Mouse (Mus musculus): ENCODE data around the gene Cyp46a1.

Cyp46a1 gene

DNA sequence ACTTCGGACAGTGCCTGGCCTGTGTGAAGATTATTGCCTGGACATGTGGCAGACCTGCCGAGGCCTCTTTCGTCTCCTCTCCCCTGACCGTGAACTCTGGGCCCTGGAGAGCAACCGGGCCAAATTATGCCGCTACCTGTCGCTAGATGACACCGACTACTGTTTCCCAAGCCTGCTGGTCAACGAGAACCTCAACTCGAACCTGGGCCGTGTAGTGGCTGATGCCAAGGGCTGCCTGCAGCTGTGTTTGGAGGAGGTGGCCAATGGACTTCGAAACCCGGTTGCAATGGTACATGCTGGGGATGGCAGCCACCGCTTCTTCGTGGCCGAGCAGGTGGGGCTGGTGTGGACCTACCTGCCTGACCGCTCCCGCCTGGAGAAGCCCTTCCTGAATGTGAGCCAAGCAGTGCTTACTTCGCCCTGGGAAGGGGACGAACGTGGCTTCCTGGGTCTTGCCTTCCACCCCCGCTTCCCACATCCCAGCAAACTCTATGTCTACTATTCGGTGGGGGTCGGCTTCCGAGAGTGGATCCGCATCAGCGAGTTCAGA, 22.4 kb upstream of the Cyp46a1 start:
- DNase-seq (ENCODE audit: extremely low read depth, low read depth): no peak

DNA sequence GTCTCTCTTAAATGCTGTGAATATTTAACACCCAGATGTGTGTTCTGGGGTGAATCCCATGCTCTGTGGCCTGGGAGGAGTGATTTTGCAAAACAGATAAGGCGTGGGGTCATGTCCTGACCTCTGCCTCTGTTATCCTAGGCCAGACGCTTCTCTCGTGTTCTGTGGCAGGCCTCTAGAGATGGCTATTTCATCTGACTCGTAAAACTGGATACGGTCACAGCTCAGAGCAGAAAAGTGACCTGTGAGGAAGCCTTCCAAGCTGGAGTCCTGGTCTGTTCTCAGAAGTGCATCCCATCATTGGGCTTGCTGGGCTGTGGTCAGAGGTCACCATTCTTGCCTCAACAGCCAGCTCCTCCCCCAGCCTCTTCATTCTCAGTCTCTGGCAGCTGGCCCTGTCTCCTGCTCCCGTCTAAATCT, 21.7 kb upstream of the Cyp46a1 start:
- DNase-seq (ENCODE audit: extremely low read depth, low read depth): no peak

DNA sequence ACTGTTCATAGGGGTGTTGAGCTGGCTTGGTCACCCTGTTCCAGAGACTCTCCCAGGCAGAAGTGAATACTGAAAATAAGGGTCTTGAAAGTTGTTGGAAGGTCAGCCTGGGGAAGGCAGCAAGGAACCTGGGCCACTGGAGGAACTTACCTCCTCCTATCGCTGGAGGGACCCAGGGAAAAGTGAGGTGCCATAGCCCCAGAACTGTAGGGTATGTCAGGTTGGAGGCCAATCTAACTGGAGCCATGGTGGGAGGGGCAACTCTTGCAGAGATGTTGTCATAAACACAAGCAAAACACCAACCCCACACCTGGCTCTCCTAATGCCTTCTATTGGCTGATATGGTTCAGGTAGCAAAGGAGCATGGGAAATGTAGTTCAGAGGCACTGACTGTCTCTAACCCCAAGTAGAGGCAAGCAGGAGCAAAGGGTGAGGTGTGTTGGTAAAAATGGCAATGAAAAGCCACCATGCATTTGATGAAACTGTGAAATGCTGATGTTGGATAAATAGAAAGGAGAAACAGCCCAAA, 20.9 kb upstream of the Cyp46a1 start:
- no peak for DNase-seq (ENCODE audit: extremely low read depth, low read depth)

GRCm38 (mm10) chr12:108315818-108316217, 18.4 kb upstream of the Cyp46a1 start:
- no peak for DNase-seq (ENCODE audit: extremely low read depth, low read depth)

DNA sequence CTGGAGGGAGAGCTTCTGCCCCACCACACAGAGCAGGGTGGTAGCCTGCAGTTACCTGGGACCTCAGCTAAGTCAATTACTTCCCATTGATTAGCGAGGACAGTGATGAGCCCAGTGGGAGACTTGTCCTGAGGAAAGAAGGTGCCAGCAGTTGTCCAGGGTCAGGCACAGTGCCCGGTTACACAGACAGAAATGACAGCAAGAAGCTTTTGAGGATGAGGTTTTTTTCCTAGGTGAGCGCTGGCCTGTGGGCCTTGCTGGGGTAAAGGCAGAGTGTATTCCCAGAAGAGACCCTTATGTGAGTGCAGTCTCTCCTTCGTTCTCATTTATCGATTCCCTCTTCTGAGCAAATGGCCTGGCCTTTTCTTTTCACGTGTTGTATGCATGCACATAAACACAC, 17.5 kb upstream of the Cyp46a1 start:
- no peak for DNase-seq (ENCODE audit: extremely low read depth, low read depth)

DNA sequence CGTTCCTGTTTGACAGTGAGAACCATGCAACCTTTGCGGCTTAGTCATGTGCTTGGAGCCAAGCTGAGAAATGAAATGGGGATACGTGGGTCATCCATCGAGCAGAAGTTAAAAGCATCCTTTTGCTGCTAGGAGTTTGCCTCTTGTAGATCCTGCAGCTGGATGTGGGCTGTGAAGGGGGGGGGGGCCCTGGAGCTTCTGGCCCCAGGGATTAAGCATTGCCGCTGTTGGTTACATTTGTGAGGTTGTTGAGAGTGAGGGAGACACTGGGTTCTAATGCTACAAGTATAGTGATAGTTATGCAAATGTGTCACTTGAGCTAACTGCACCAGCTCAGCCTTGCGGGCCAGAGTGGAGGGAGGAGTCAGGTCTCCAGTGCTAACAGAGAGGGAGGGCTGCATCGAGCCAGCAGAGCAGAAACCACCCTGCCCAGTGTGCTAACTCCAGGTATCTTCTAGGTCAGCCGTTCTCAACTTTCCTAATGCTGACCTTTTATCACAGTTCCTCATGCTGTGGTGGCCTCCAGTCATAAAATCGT, 16.9 kb upstream of the Cyp46a1 start:
- DNase-seq (ENCODE audit: extremely low read depth, low read depth): no peak

- no peak for DNase-seq (ENCODE audit: extremely low read depth, low read depth)
These were observed 16.3 kb upstream of the Cyp46a1 start for GRCm38 (mm10) chr12:108317826-108318430.

- no peak for DNase-seq (ENCODE audit: extremely low read depth, low read depth)
These were observed 15.7 kb upstream of the Cyp46a1 start for GRCm38 (mm10) chr12:108318499-108318898.

DNA sequence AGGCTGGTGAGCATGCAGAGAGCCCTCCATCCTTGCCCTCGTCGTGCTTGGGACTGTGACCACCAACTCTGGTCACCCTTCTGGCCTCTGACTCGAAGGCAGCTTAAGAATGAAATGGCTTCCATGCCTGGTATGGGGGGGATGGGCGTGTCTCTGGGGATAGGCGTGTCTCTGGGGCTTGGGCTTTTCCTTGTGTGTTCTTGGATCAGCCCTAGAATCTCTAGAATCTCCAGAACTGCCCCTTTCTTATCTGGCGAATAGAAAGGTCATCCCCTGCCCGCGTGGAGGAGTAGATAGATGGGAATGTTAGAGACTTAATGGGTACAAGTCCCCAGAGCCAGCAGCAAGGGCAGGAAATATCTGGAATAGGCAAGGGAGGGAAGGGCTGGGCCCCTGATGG, 14.1 kb upstream of the Cyp46a1 start:
- no peak for DNase-seq (ENCODE audit: extremely low read depth, low read depth)

- no peak for DNase-seq (ENCODE audit: extremely low read depth, low read depth)
These were observed 7.8 kb upstream of the Cyp46a1 start for GRCm38 (mm10) chr12:108326401-108326800.

- no peak for DNase-seq (ENCODE audit: extremely low read depth, low read depth)
These were observed 6.2 kb upstream of the Cyp46a1 start for GRCm38 (mm10) chr12:108327889-108328491.

DNA sequence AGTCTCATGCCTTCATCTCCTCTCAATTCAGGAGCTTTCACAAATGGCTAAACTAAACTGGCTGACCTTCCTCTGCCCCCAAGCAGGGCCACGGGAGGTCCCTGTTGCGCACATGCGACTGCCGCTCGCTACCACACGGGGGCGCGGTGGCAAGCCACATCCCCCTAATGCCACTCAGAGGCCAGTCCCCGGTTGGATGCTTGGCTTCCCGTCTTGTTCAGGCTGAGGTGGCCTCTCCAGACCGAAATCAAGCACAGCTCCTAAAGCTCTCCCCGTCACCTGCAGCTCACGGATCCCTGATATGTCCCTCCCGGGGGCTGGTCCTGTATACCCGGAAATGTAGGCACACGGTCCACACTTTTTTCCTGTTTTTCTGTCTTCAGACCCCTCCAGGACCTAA, 1.1 kb upstream of the Cyp46a1 start:
- DNase-seq (ENCODE audit: extremely low read depth, low read depth): no peak

DNA sequence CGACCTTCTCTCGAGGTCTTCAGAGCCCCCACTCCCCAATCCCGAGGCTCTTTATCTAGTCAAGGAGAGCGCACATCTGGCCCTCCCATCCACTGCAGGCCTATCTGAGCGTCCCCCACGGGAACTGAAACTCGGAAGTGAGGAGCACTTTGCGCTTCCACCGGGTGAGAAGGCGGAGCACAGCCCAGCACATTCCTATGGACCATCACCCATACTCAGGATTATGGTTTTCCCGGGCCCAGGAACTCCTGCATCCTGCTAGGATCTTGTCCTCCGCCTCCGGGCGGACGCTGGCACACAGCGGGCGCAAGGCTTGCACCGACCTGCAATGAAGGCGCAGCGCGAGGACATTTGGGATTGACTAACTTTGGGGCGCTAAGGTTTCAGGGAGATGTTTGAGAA, 699 bp upstream of the Cyp46a1 start:
- no peak for DNase-seq (ENCODE audit: extremely low read depth, low read depth)

- no peak for DNase-seq (ENCODE audit: extremely low read depth, low read depth)
These were observed 348 bp downstream of the Cyp46a1 start for GRCm38 (mm10) chr12:108334529-108334928.

DNA sequence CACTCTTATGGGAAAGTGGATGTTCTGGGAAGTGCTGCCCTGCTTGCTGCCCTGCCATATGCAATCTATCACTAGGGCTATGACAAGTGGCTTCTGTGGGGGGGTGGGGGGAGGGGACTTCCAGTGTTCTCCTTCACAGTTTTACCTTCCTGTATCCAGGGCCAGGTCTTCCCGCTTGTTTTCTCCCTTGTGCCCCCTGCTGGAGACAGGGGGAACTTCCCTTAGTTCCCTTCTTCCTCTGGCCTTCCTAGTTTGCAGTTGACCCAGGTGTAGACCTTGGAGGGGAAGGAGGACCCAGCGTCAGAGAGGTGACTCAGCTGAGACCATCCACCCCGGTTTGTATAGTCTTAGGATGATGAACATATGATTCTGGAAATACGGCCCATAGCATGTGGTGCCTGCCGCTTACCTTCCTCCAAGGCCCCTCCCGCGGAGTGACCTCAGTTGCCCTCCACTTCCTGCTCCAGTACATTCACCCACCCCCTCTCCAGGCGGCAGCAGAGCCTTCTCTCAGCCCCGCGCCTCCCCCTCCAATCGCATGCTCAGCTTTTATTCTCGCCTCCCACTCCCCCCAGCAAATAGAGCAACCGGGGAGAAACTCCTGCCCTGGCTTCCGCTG, 4.5 kb downstream of the Cyp46a1 start:
- no peak for DNase-seq (ENCODE audit: extremely low read depth, low read depth)

- no peak for DNase-seq (ENCODE audit: extremely low read depth, low read depth)
These were observed 14.0 kb downstream of the Cyp46a1 start for GRCm38 (mm10) chr12:108348151-108348550.

GRCm38 (mm10) chr12:108349026-108349425, 14.8 kb downstream of the Cyp46a1 start:
- DNase-seq (ENCODE audit: extremely low read depth, low read depth): no peak

DNA sequence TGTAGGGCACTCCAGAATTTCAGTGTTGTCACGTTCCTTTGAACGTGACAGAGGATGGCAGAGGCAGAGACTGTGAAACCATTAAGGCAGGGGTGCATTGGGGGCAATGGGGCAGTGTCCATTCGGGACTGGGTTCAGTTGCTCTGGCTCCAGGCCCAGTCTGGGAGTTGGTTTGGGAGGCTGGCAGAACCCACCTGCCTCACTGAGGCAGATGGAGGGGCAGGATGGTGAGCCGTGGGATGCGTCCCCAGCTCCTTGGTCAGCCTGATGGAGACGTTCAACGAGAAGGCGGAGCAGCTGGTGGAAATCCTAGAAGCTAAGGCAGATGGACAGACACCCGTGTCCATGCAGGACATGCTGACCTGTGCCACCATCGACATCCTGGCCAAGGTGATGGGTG, 16.8 kb downstream of the Cyp46a1 start:
- DNase-seq (ENCODE audit: extremely low read depth, low read depth): no peak

DNA sequence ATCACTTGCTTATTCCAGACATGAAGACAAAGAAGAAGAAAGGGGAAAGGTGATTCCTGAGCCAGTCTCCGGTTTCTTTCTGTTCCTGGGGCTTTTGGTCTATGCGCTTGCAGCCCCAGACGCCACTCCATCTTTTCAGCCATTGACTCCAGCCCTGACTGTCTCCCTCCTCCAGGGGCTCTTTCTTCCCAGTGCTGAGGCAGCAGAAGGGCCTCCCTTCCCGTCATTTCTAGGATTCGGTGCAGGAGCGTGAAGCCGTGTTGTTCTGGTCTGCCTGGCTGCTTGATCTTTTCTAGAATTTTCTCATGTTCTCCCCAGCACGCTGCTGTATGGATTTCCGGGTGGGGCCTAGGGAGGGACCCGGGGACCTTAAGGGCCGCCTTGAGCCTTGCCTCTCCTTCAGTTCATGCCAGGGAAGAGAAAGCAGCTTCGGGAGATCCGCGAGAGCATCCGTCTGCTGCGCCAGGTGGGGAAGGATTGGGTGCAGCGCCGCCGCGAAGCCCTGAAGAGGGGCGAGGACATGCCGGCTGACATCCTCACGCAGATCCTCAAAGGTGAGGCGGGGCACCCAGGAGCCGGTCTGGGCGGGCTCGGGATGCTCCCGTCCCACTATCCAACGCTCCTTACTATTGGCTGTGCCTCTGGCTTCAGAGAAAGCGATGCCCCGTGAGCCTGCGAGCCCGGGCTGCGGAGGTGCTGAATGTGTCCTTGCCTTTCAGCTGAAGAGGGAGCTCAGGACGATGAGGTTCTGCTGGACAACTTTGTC, 18.4 kb downstream of the Cyp46a1 start:
- DNase-seq (ENCODE audit: extremely low read depth, low read depth): no peak

DNA sequence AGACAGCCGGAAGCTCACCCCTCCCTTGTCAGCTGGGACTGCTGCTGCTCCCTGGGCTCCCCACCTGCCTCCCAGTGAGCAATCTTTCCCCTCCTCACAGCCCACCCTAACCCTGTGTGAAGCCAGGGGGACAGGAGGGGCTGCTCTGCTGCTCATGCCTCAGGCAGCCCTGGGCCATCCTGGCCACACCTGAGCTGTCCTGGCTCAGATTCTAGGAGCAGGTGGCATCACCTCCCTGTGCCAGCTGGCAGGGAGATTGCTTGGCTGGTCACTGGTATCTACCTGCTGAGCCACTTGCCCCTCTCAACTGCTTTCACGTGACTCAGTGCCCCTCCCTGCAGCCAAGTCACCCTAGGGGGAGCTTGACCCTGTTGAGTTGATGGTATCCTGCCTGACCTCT, 20.1 kb downstream of the Cyp46a1 start:
- no peak for DNase-seq (ENCODE audit: extremely low read depth, low read depth)

DNA sequence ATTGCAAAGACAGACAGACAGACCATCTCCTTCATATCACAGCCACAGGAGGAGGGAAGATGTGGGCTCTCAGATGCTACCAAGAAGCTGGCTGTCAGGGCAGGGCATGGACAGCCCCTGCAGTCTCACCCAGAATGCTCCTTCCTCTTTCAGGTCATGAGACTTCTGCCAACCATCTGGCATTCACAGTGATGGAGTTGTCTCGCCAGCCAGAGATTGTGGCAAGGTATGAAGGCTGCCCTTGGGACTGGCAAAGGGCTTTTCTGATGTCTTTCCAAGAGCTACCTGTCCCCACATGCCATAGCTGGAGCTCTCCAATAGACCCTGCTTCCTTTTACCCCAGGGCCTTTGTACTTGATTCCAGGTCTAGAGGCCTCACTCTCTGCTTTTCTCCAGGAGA, 21.1 kb downstream of the Cyp46a1 start:
- DNase-seq (ENCODE audit: extremely low read depth, low read depth): no peak

- DNase-seq (ENCODE audit: extremely low read depth, low read depth): no peak
These were observed 21.8 kb downstream of the Cyp46a1 start for GRCm38 (mm10) chr12:108355986-108356385.
